Mouse (Mus musculus) adrenal gland, postnatal 10 days (tissue): Measurements from ENCODE around the gene Map3k20. TPM values are rescaled to one million over a fixed set of nuclear protein-coding genes. Genes with fewer than 3 reads are reported as not detected.
A peak's percentile ranks its signal among the peaks of the same experiment; 100 is the strongest.

Experiments used
- DNase-seq: peaks from one replicate; pipeline ENCODE4 v3.0.0; 2021; ENCODE audit warnings: mixed read lengths
- total RNA-seq, 2 experiments: library from RNA; stranded (reverse); gene quantifications; 2 replicates each; pipeline ENCODE4 v1.2.3; 2021

The Map3k20 gene
- total RNA-seq, 2 experiments from 2014 or later = 40.6 to 61.7 TPM

DNA sequence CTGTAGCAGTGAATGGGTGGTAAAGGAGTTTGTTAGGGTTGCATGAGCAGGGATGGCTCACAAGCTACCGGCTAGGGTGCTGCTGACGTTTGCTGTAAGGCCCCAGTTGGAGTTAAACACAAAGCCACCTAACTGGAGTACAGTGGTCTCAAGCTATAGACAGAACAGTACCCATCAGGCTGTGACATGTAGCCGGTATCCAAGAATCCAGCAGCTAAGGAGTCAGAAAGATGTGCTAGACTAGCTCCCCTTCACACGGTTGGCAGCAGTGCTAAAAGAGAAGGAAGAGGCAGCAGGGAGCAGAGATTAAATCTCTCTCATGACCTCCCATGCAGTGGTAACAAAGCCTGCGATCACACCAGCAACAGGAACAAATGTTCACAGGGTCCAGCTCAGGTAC is 36.2 kb downstream of the Map3k20 start:
- DNase-seq = no peak

DNA sequence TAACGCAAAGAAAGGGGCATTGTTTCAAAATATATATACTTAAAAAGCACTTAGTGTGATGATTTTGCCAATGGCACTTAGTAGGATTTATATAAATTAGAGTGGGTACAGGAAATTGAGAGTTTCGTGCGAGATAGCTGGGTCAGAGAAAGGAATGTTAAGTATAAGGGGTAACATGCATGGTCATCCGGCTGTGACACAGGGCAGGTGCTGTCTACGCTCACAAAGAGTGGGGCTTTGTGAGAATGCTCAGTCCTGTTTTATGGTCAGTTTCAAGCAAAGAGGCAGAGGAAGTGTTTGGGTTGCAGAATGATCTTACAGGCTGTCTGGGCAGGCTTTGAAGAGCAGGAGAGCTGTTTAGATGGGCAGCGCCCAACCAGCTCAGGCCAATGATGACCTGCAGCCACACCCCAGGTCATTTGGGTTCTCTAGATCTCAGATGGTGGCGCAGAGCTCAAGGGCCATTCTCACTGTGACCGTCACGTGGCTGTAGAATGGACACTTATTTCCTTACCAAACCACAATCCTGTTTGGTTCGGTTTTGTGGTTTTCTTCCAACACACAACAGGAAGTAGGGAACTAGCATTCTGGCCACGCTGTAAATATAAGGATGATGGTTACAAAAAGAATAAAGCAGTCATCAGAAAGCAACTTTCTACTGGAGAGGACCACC is 37.4 kb downstream of the Map3k20 start:
- DNase-seq = no peak

DNA sequence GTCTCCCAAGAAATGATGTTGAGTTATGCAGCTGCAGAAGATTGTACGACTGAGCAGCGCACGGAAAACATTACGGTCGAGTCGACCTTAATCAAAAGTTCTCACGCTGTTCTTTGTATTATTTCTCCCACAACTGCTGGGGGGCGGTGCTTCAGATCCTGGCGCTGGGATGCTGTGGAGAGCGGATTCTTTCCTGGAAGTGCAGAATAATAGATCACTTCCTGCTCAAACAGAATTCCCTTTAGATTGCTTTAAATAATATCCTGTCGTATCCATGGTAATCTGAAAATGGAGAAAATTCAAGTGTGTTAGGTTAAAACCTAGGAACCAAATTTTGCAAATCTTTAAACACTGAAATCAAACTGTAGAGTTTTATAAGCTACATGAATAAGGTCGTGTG is 39.0 kb downstream of the Map3k20 start:
- no peak for DNase-seq

DNA sequence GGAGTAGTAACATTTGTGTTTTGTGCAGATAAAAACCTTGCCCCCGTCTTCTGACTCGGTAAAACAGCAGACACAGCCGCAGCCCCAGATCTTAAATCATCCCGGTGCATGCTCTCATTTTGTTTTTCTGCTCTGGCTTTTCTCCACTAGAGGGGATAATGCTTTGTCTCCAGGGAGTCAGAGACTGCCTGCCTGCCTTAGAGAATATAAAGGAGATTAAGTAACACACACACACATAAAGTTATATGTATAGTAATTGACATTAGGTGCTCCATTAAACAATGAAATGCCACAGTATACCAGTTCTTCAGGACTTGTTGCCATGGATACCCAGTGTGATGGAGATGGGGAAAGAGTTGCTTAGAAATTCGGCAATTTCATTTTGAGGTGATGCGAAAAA is 41.1 kb downstream of the Map3k20 start:
- DNase-seq = no peak

DNA sequence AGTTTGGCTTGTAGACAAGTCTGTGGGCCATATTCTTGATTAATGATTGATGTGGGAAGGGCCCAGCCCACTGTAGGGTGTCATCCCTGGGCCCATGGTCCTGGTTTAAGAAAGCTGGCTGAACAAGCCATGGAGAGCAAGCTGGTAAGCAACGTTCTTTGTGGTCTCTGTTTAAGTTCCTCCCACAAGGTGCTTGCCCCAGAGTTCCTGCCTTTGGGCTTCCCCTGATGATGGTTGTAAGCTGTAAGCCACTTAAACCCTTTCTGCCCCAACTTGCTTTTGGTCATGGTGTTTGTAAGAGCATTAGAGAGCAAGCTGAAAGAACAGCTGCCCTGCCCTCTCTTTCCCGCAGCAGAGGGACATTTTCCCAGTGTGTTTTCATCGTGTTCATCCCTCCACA is 43.0 kb downstream of the Map3k20 start:
- no peak for DNase-seq

- no peak for DNase-seq
Measured at GRCm38 (mm10) chr2:72330955-72331481, 45.6 kb downstream of the Map3k20 start.

GRCm38 (mm10) chr2:72332067-72332466 is 46.6 kb downstream of the Map3k20 start:
- DNase-seq = no peak

DNA sequence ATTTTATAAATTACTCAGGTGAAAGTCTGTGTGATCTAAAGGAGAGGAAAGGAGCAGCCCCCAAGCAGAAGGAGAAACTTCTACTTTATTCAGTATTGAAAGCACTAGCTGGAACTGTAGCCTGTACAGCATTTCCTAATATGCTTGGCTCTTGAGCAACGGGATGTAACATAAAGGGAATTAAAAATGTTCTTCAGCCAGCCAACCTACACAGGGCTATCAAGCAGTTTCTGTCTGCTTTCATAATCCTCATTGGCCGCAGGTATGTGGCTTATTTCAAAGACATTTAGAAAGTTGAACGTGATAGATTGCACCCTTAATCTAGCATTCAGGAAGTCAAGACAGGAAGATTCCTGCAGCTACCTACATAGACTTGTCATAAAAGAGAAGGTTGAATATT is 47.8 kb downstream of the Map3k20 start:
- DNase-seq = no peak

GRCm38 (mm10) chr2:72336840-72337239 is 51.4 kb downstream of the Map3k20 start:
- DNase-seq = no peak

DNA sequence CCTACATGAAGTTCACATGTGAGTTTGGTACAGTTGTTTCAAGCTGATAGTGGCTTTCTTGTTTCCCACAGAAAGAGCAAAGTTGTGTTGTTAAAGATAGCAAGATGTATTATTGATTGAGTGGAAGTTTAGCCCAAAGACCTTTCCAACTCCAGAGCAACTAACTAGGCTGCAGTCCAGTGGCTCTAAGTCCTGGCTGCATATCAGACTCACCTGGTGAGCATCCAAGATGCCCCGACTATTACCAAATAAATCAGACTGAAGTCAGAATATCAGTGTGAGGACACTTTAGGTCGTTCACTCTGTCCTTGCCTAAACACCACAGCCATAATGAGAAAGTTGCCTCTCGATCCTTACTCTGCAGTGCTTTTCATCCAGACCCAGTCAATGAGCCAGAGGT is 59.8 kb downstream of the Map3k20 start:
- DNase-seq = no peak

DNA sequence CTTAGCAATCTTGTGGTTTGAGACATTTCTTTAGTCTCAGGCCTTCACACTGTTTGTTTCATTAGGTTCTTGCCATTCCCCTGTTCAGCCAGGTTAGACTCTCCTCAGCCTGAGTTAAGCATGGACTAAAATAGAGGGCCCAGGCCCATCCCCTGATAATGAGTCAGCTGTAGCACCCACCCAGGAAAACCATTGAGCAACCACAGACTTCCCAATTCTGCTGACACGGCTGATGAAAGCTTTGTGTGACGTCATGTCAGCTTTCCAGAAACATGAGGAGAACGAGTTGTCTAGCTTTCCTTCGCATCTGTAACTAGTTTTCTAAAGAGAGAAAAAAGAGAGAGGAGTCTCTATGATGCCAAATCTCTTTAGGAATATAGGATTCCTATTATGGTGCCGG is 65.9 kb downstream of the Map3k20 start:
- DNase-seq = no peak

DNA sequence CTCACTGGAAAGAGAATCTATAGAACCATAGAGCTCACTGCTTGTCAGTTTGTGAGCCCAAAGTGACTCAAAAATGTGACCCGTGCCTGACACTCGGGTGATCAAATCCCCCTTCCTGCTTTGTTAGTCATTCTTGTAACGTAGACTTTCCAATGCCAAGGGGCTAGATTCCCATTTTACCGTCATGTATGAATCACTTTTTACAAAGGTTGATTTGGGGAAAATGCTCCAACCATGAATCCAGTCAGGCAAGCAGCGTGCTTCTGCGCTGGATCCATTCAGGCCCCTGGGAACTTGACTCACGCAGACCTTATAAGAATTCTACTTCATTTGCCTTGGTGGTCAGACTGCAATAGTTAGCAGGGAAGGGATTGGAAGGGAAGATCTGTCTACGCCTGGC is 66.3 kb downstream of the Map3k20 start:
- no peak for DNase-seq

- no peak for DNase-seq
Measured at GRCm38 (mm10) chr2:72352756-72353155, 67.3 kb downstream of the Map3k20 start.

- DNase-seq = no peak
Measured at GRCm38 (mm10) chr2:72356471-72356870, 71.0 kb downstream of the Map3k20 start.

GRCm38 (mm10) chr2:72361572-72361971 is 76.1 kb downstream of the Map3k20 start:
- DNase-seq = no peak

- DNase-seq = no peak
Measured at GRCm38 (mm10) chr2:72363449-72363848, 78.0 kb downstream of the Map3k20 start.

DNA sequence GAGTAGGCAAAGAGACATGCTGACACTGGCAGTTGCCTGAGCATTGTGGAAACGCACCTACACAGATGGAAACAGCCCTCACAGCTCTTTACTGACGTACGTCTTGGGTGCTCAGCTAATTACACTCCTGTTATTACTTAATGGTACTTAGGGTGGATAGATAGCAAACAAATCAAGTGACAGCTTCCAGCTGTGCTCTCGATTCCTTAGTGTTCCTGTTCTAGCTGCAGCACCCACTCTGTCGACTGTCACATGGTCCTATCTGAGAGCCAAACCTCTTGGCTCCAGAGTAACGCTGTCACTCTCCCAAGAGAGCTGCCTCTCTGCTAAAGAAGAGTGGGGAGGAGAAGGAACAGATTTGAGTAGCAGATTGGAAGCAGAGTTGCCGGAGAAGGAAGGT is 80.5 kb downstream of the Map3k20 start:
- peak; percentile 57 for DNase-seq

GRCm38 (mm10) chr2:72366503-72366902 is 81.1 kb downstream of the Map3k20 start:
- DNase-seq = peak; percentile 27

GRCm38 (mm10) chr2:72367850-72368249 is 82.4 kb downstream of the Map3k20 start:
- DNase-seq = no peak

GRCm38 (mm10) chr2:72369140-72369600 is 83.7 kb downstream of the Map3k20 start:
- DNase-seq = no peak

GRCm38 (mm10) chr2:72372136-72372535 is 86.7 kb downstream of the Map3k20 start:
- no peak for DNase-seq

GRCm38 (mm10) chr2:72374076-72374475 is 88.6 kb downstream of the Map3k20 start:
- DNase-seq = no peak

DNA sequence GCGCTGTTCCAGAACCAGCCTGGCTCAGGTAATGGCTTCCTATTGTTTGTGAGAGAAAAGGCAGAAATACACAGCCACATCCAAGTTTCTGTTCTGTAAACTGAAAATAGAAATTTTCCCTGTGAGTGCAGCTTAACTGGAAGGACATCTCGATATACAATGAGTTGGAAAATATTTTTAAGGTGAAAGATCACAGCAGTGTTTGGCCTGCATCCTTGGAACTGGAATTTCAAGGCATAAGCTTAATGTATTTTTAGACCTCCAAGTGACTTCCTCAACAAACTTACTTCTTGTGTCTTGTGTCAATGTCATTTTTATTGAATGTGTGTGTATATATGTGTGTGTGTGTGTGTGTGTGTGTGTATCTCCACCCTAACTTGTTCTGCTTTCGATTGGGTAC is 90.4 kb downstream of the Map3k20 start:
- no peak for DNase-seq

DNA sequence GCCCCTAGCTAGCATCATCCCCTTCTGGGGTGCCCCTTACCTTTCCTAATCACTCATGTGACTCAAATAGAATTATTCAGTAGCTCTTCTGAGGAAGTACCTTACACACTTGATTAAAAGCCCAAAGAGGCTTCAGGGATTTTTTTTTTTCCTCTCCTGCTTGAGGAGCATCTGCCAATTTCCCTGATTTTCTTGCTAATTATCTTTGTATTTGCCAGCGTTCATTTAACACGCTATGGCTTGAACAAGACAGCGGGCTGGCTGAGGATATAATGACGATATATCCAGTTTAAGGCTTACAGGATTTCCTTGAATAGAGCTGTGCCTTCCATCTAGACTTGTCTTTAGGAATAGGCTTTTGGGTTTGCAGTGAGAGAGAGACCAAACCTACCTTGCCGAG is 91.5 kb downstream of the Map3k20 start:
- no peak for DNase-seq
